Mouse (Mus musculus) small intestine, adult 2 months (tissue): ENCODE results near the gene Lcp1. TPM values are rescaled to one million over a fixed set of nuclear protein-coding genes. Genes with fewer than 3 reads are reported as not detected.

Source experiments
- H3K27ac ChIP-seq: fragments of 200-500 bp; 2 replicates; pipeline ENCODE4 v1.5.1; 2012; ENCODE audit warnings: low read depth, low read length, control low read depth, inconsistent platforms; ENCODE audit not compliant: insufficient read depth
- H3K27me3 ChIP-seq: fragments of 200-500 bp; 2 replicates; pipeline ENCODE4 v1.6.1; 2012; ENCODE audit warnings: mild to moderate bottlenecking, moderate library complexity, low read length, inconsistent platforms; ENCODE audit not compliant: control insufficient read depth, insufficient read depth
- H3K36me3 ChIP-seq: fragments of 200-500 bp; 2 replicates; pipeline ENCODE4 v1.6.1; 2012; ENCODE audit warnings: mild to moderate bottlenecking, low read length, control low read depth, inconsistent platforms; ENCODE audit not compliant: control insufficient read depth, insufficient read depth
- H3K4me1 ChIP-seq: fragments of 200-500 bp; 2 replicates; pipeline ENCODE4 v1.6.1; 2012; ENCODE audit warnings: low read length, inconsistent platforms, mixed read lengths; ENCODE audit not compliant: control insufficient read depth, insufficient read depth, insufficient read length
- H3K4me3 ChIP-seq: fragments of 200-500 bp; 2 replicates; pipeline ENCODE4 v1.5.1; 2012; ENCODE audit warnings: low read depth, mild to moderate bottlenecking, control low read depth, inconsistent platforms, low read length, moderate library complexity
- CTCF ChIP-seq: fragments of 200-500 bp; IDR thresholded peaks from 2 replicates; pipeline ENCODE4 v1.5.1; 2012; ENCODE audit warnings: low read depth, mild to moderate bottlenecking, control low read depth, inconsistent platforms, low read length, moderate library complexity, mixed read lengths; ENCODE audit not compliant: insufficient replicate concordance, insufficient read length; ENCODE audit errors: extremely low read depth
- POLR2A ChIP-seq: fragments of 200-500 bp; IDR thresholded peaks from 2 replicates; pipeline ENCODE4 v1.6.1; 2012; ENCODE audit warnings: low read depth, mild to moderate bottlenecking, control low read depth, inconsistent platforms, low read length, moderate library complexity
- WGBS: fragments of 180-500 bp; shearing (Covaris S2); methylation state at CpG from one replicate; pipeline ENCODE4 v1.1.7; 2018; 5-methylcytosine and 5-hydroxymethylcytosine counted together
- polyA plus RNA-seq: library from polyadenylated mRNA; depleted of rRNA; stranded (reverse); fragments of >200 nt; gene quantifications from 2 replicates; pipeline ENCODE4 v1.2.3, GENCODE M21; 2012; rRNA removed

Lcp1 gene
- 3.9 and 5.6 TPM in 2 replicates for polyA plus RNA-seq

GRCm38 (mm10) chr14:75130501-75131318 is at the start of gene Lcp1, which contains the start of gene Lrrc63:
TSS of gene Lcp1 (plus strand) at chr14:75131101.
TSS of gene Lrrc63 (minus strand) at chr14:75130881.
- Histone ChIP-seq H3K4me3 (peak within 1 kb of the TSS; percentile 86), H3K36me3 (no peaks in the 10 kb centered on the region), H3K27ac (peak within 1 kb of the TSS; percentile 21; the same call in 1 of the 2 replicates), H3K4me1 (no peaks in the 10 kb centered on the region; the same call in none of the 2 replicates), H3K27me3 (no peaks in the 10 kb centered on the region; the same call in 1 of the 2 replicates)
- WGBS, result 1% methylated on average over 42 of the region's 42 CpGs
- no peak for TF ChIP-seq CTCF
- TF ChIP-seq POLR2A, result peak; percentile 28; the same call in 1 of the 2 replicates

GRCm38 (mm10) chr14:75102956-75103355 is 27.9 kb upstream of the Lcp1 start:
- no peaks in the 10 kb centered on the region for H3K36me3 ChIP-seq
- no peak overlapping the region for H3K27ac ChIP-seq
- no peak overlapping the region for H3K4me3 ChIP-seq
- no peaks in the 10 kb centered on the region for H3K27me3 ChIP-seq
- TF ChIP-seq CTCF, result no peak
- no peak for TF ChIP-seq POLR2A
- H3K4me1 ChIP-seq, result no peaks in the 10 kb centered on the region
- 85% methylated on average over 5 of the region's 5 CpGs for WGBS

GRCm38 (mm10) chr14:75121658-75122057 is 9.2 kb upstream of the Lcp1 start:
- TF ChIP-seq POLR2A (no peak), CTCF (no peak)
- Histone ChIP-seq H3K4me3 (no peak overlapping the region), H3K36me3 (no peaks in the 10 kb centered on the region), H3K27ac (no peak overlapping the region), H3K27me3 (no peaks in the 10 kb centered on the region), H3K4me1 (no peaks in the 10 kb centered on the region)
- WGBS, result 68% methylated on average over 8 of the region's 8 CpGs

GRCm38 (mm10) chr14:75131324-75131935 is 529 bp downstream of the Lcp1 start:
- peak overlapping the region; percentile 86 for H3K4me3 ChIP-seq
- 11% methylated on average over 12 of the region's 12 CpGs for WGBS

GRCm38 (mm10) chr14:75136119-75136966 is 5.4 kb downstream of the Lcp1 start:
- Histone ChIP-seq H3K4me3 (peak overlapping the region; percentile 39), H3K27me3 (no peaks in the 10 kb centered on the region), H3K36me3 (no peaks in the 10 kb centered on the region), H3K27ac (no peak overlapping the region), H3K4me1 (no peaks in the 10 kb centered on the region; the same call in 1 of the 2 replicates)
- TF ChIP-seq POLR2A (no peak), CTCF (no peak)
- 24% methylated on average over 25 of the region's 25 CpGs for WGBS

More at GRCm38 (mm10) chr14:75131324-75131935, 529 bp downstream of the Lcp1 start:
- no peaks in the 10 kb centered on the region; the same call in none of the 2 replicates for H3K4me1 ChIP-seq
- H3K27ac ChIP-seq, result peak overlapping the region; percentile 21; the same call in 1 of the 2 replicates
- TF ChIP-seq POLR2A, result no peak
- TF ChIP-seq CTCF, result no peak
- H3K36me3 ChIP-seq, result no peaks in the 10 kb centered on the region
- H3K27me3 ChIP-seq, result no peaks in the 10 kb centered on the region; the same call in 1 of the 2 replicates

GRCm38 (mm10) chr14:75138503-75138902 is 7.6 kb downstream of the Lcp1 start:
- Histone ChIP-seq H3K27ac (no peak overlapping the region), H3K27me3 (no peaks in the 10 kb centered on the region), H3K4me1 (no peaks in the 10 kb centered on the region; the same call in 1 of the 2 replicates), H3K36me3 (no peaks in the 10 kb centered on the region), H3K4me3 (no peak overlapping the region)
- 83% methylated on average over 10 of the region's 10 CpGs for WGBS
- TF ChIP-seq CTCF, result no peak
- no peak for TF ChIP-seq POLR2A
